Mouse (Mus musculus) lung, adult 2 months (tissue): Measurements from ENCODE around the gene Ccl22. TPM values are rescaled to one million over a fixed set of nuclear protein-coding genes. Genes with fewer than 3 reads are reported as not detected.

Experiments used
- DNase-seq: peaks from one replicate; pipeline ENCODE4 v3.0.0; 2022
- H3K4me1 ChIP-seq: fragments of 200-500 bp; 2 replicates; pipeline ENCODE4 v1.6.1; 2011; ENCODE audit warnings: low read length; ENCODE audit not compliant: control insufficient read depth, insufficient read depth
- H3K4me3 ChIP-seq: fragments of 200-500 bp; replicated peaks from 2 replicates; pipeline ENCODE3; 2011; ENCODE audit warnings: low read depth, mild to moderate bottlenecking, control low read depth, low read length; ENCODE audit errors: extremely low read depth
- CTCF ChIP-seq: fragments of 200-500 bp; IDR thresholded peaks from 2 replicates; pipeline ENCODE4 v1.5.1; 2011; ENCODE audit warnings: mild to moderate bottlenecking, low read length, control low read depth; ENCODE audit not compliant: insufficient read depth
- POLR2A ChIP-seq: fragments of 200-500 bp; IDR thresholded peaks from 2 replicates; pipeline ENCODE4 v1.6.1; 2011; ENCODE audit warnings: low read depth, mild to moderate bottlenecking, control low read depth, low read length, borderline replicate concordance; ENCODE audit errors: extremely low read depth
- WGBS: fragments of 180-500 bp; shearing (Covaris S2); methylation state at CpG from one replicate; pipeline ENCODE4 v1.1.7; 2018; 5-methylcytosine and 5-hydroxymethylcytosine counted together
- polyA plus RNA-seq: library from polyadenylated mRNA; depleted of rRNA; stranded (reverse); fragments of >200 nt; gene quantifications from 2 replicates; pipeline ENCODE4 v1.2.3, GENCODE M21; 2012; rRNA removed

Gene Ccl22
- polyA plus RNA-seq, 1 experiment: 11.8 TPM

- no peak for TF ChIP-seq POLR2A
- TF ChIP-seq CTCF: no peak
- WGBS: 38% methylated on average over 7 of the region's 7 CpGs
- no peak for DNase-seq
- Histone ChIP-seq H3K4me1 (peaks cover 2% of the 10 kb centered on the region; the same call in 1 of the 2 replicates), H3K4me3 (no peak overlapping the region)
These were observed 55.0 kb downstream of the Ccl22 start for GRCm38 (mm10) chr8:94800278-94800968.

Other genes starting within 250 kb of the Ccl22 start
- gene Cpne2, start 212.6 kb upstream of the Ccl22 start, polyA plus RNA-seq: 21.2 and 33.6 TPM in 2 replicates
- 5.3 and 7.8 TPM in 2 replicates for gene Rspry1, start 143.7 kb upstream of the Ccl22 start, polyA plus RNA-seq
- gene Fam192a, start 143.6 kb upstream of the Ccl22 start, polyA plus RNA-seq: 13.6 and 17.1 TPM in 2 replicates
- 104 and 126 TPM in 2 replicates for gene Arl2bp, start 79.0 kb upstream of the Ccl22 start, polyA plus RNA-seq
- 108 and 172 TPM in 2 replicates for gene Pllp, start 49.3 kb upstream of the Ccl22 start, polyA plus RNA-seq
- gene Cx3cl1, start 26.4 kb downstream of the Ccl22 start, polyA plus RNA-seq: 65.8 and 132 TPM in 2 replicates
- gene Ccl17, start 64.9 kb downstream of the Ccl22 start, polyA plus RNA-seq: 6.4 and 9.8 TPM in 2 replicates
- 123 and 158 TPM in 2 replicates for gene Coq9, start 92.7 kb downstream of the Ccl22 start, polyA plus RNA-seq
- gene Ciapin1, start 92.8 kb downstream of the Ccl22 start, polyA plus RNA-seq: 22.9 and 27.8 TPM in 2 replicates
- gene Polr2c, start 111.9 kb downstream of the Ccl22 start, polyA plus RNA-seq: 81.9 and 105 TPM in 2 replicates
- 39.6 and 46.4 TPM in 2 replicates for gene Dok4, start 130.7 kb downstream of the Ccl22 start, polyA plus RNA-seq
- 19.0 and 21.2 TPM in 2 replicates for gene Ccdc102a, start 172.5 kb downstream of the Ccl22 start, polyA plus RNA-seq
- 4.8 and 5.3 TPM in 2 replicates for gene Adgrg5, start 178.1 kb downstream of the Ccl22 start, polyA plus RNA-seq
- gene Adgrg1, start 229.2 kb downstream of the Ccl22 start, polyA plus RNA-seq: 192 and 233 TPM in 2 replicates